Mouse (Mus musculus) ES-Bruce4 (cell line): ENCODE results near the gene Mgat5. TPM values are rescaled to one million over a fixed set of nuclear protein-coding genes. Genes with fewer than 3 reads are reported as not detected.

Source experiments
- H3K27ac ChIP-seq: 2 replicates; pipeline ENCODE4 v1.5.1; 2012; ENCODE audit warnings: low read length, inconsistent platforms; ENCODE audit not compliant: insufficient read depth
- H3K27me3 ChIP-seq: 2 replicates; pipeline ENCODE4 v1.6.1; 2012; ENCODE audit warnings: mild to moderate bottlenecking, low read length, inconsistent platforms; ENCODE audit not compliant: control insufficient read depth, poor library complexity, insufficient read depth, severe bottlenecking
- H3K36me3 ChIP-seq: 2 replicates; pipeline ENCODE4 v1.6.1; 2012; ENCODE audit warnings: inconsistent platforms, mild to moderate bottlenecking, low read length, moderate library complexity; ENCODE audit not compliant: control insufficient read depth, poor library complexity, insufficient read depth, severe bottlenecking
- H3K4me1 ChIP-seq: one replicate; pipeline ENCODE4 v1.8.1; 2011; ENCODE audit warnings: low read length; ENCODE audit not compliant: control insufficient read depth, insufficient read depth
- H3K4me3 ChIP-seq: 2 replicates; pipeline ENCODE4 v1.5.1; 2011; ENCODE audit warnings: low read depth, mild to moderate bottlenecking, low read length
- H3K9ac ChIP-seq: 2 replicates; pipeline ENCODE4 v1.6.1; 2012; ENCODE audit warnings: low read depth, mild to moderate bottlenecking, inconsistent platforms; ENCODE audit not compliant: poor library complexity, severe bottlenecking
- H3K9me3 ChIP-seq: replicated peaks from 2 replicates; pipeline ENCODE4 v1.6.1; 2012; ENCODE audit warnings: mild to moderate bottlenecking, low read length, inconsistent platforms; ENCODE audit not compliant: control insufficient read depth, poor library complexity, insufficient read depth, severe bottlenecking
- CTCF ChIP-seq: IDR thresholded peaks from one replicate; pipeline ENCODE4 v1.8.1; 2011; ENCODE audit warnings: low read depth, low read length
- EP300 ChIP-seq: IDR thresholded peaks from 2 replicates; pipeline ENCODE4 v1.6.1; 2011; ENCODE audit warnings: low read depth, low read length; ENCODE audit not compliant: insufficient read depth
- POLR2A ChIP-seq: IDR thresholded peaks from one replicate; pipeline ENCODE4 v1.8.1; 2011; ENCODE audit warnings: low read length; ENCODE audit not compliant: insufficient read depth
- polyA plus RNA-seq: library from polyadenylated mRNA; stranded (reverse); fragments of >200 nt; gene quantifications from 2 replicates; pipeline ENCODE4 v1.2.4, GENCODE M21; 2011; ENCODE audit warnings: low read depth; ENCODE audit not compliant: missing spikeins, insufficient read depth, insufficient read length

The Mgat5 gene
- polyA plus RNA-seq, 1 experiment: 9.9 TPM

DNA sequence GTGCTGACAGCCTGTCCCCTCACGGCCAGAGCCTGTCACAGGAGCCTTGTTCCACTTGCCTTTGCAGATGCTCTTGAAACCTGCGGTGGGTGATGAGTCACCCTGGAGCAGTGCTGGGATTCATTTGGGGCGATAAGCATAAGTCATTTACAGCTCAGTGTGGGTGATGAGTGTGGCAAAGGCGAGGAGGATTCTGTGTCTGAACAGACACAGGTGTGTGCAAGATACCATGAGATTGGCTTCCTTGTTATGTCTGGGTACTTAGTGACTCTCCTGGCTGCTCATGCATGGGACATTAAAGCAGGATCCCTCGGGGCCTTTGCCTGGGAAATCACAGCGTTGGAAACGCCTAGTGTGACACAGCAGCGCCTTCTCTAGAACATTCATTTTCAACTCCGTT is 256.2 kb downstream of the Mgat5 start:
- TF ChIP-seq EP300 (no peak), POLR2A (no peak), CTCF (no peak)
- H3K27ac ChIP-seq: no peak overlapping the region
- no peaks in the 10 kb centered on the region for H3K9me3 ChIP-seq
- no peak overlapping the region for H3K4me3 ChIP-seq
- no peaks in the 10 kb centered on the region for H3K36me3 ChIP-seq
- no peaks in the 10 kb centered on the region for H3K27me3 ChIP-seq
- no peak overlapping the region for H3K9ac ChIP-seq
- no peaks in the 10 kb centered on the region for H3K4me1 ChIP-seq

DNA sequence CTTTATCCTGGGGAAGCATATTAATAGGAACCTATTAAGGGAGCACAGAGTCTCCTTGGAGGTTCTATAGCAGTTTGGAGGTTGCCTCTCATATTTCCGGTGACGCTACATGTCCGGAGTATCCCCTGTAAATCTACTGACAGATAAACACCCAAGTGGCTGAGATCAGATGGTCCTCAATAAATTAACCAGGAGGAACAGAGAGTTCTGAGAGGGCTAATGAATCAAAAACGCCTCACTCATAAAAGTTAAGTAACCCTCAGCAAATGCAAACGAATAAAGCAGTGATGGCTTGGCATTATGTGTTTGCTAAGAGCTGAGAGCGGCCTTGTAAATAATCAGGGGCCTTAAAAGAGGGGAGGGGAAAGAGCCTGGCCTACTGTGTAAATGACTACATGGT is 259.2 kb downstream of the Mgat5 start:
- Histone ChIP-seq H3K27me3 (no peaks in the 10 kb centered on the region), H3K36me3 (no peaks in the 10 kb centered on the region), H3K27ac (no peak overlapping the region), H3K9me3 (no peaks in the 10 kb centered on the region), H3K9ac (no peak overlapping the region), H3K4me1 (no peaks in the 10 kb centered on the region), H3K4me3 (no peak overlapping the region)
- TF ChIP-seq CTCF (no peak), POLR2A (no peak), EP300 (no peak)

DNA sequence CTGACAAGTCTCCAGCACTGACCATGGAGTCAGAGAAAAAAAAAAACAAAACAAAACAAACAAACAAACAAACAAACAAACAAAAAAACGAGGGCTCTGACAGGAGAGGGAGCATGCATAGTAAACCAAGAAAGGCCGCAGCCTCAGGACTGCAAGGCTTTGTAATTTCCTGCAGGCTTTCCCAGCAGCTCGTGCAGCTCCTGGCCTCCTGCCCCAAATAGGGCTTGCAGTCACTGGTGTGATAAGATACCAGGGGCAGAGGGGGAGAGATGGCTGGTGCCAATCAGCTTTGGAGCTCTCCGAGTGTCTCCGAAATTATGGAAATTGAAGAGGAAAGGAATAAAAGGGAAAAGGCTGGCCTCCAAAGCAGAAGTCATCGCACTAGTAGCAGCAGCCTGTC is 260.5 kb downstream of the Mgat5 start:
- Histone ChIP-seq H3K27me3 (no peaks in the 10 kb centered on the region), H3K4me1 (no peaks in the 10 kb centered on the region), H3K4me3 (no peak overlapping the region), H3K36me3 (no peaks in the 10 kb centered on the region), H3K9ac (no peak overlapping the region), H3K9me3 (no peaks in the 10 kb centered on the region), H3K27ac (no peak overlapping the region)
- TF ChIP-seq CTCF (no peak), POLR2A (no peak), EP300 (no peak)

DNA sequence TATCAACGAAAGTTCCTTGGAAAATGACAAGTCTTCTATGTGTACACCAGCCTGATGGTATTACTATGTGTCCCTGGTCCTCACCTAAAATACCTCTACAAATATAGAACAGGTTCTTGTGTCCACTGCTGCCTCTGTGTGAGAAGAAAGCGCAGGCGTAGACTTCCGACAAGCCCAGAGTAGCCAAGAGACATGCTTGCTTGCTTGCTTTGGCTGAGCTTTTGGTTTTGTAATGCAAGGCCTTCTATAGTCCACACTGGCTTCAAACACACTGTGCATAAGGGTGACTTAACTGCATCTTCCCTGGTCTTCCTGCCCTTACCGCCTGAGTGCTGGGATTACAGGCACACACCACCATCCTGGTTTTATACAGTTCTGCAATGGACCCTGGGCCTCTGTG is 262.4 kb downstream of the Mgat5 start:
- no peaks in the 10 kb centered on the region for H3K36me3 ChIP-seq
- no peaks in the 10 kb centered on the region for H3K27me3 ChIP-seq
- no peaks in the 10 kb centered on the region for H3K4me1 ChIP-seq
- H3K27ac ChIP-seq: no peak overlapping the region
- no peak for TF ChIP-seq CTCF
- TF ChIP-seq EP300: no peak
- TF ChIP-seq POLR2A: no peak
- no peak overlapping the region for H3K9ac ChIP-seq
- no peaks in the 10 kb centered on the region for H3K9me3 ChIP-seq
- no peak overlapping the region for H3K4me3 ChIP-seq

DNA sequence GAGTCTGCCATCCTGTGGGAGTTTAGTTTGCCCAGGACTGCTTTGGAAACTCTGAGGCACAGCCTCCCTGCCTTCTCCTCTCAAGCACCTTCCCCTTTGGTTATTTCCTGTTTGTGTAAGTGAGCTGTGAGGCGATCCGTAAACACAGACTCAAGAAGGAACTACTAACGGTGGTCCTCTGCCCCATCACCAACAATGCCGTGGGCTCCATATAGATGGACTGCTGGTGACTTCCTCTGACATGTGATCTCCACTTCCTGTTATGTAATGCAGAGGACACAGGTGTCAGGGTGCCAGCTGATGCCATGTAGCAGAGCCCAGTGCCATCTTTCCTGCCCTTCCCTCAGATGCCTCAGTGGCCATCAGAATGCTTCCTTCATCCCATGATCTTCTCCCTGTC is 265.4 kb downstream of the Mgat5 start:
- H3K9me3 ChIP-seq: no peaks in the 10 kb centered on the region
- H3K4me3 ChIP-seq: no peak overlapping the region
- H3K27ac ChIP-seq: no peak overlapping the region
- no peak overlapping the region for H3K9ac ChIP-seq
- H3K36me3 ChIP-seq: no peaks in the 10 kb centered on the region
- H3K27me3 ChIP-seq: no peaks in the 10 kb centered on the region
- TF ChIP-seq POLR2A (no peak), EP300 (no peak), CTCF (no peak)
- H3K4me1 ChIP-seq: no peaks in the 10 kb centered on the region

DNA sequence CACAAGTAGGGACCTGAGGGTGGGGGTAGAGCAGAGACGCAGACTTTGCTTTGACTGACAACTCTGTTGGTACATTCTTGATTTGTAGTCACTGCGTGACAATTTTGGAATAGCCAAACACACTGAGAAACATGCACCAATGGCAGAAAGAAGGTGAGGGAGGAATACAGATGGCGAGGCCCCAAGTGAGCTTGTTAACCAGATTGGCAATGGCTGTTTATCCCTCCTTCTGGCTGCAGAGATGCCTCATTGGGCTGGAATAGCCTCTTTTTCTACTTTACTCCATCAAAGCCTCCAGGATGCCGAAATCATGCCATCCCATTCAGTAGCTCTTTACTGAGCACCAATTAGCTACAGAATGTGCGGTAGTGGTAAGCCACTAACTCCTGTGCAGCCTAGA is 270.9 kb downstream of the Mgat5 start:
- Histone ChIP-seq H3K9me3 (no peaks in the 10 kb centered on the region), H3K36me3 (no peaks in the 10 kb centered on the region), H3K9ac (no peak overlapping the region), H3K27me3 (no peaks in the 10 kb centered on the region), H3K4me3 (no peak overlapping the region), H3K4me1 (no peaks in the 10 kb centered on the region), H3K27ac (no peak overlapping the region)
- TF ChIP-seq EP300 (no peak), CTCF (no peak), POLR2A (no peak)
